Mouse (Mus musculus): ENCODE data around the gene Olfr167.
"Not testable (repeated sequence)": the region's sequence is repeated elsewhere in the genome, so short reads cannot be mapped to it uniquely, and the experiment has no call there.

DNA sequence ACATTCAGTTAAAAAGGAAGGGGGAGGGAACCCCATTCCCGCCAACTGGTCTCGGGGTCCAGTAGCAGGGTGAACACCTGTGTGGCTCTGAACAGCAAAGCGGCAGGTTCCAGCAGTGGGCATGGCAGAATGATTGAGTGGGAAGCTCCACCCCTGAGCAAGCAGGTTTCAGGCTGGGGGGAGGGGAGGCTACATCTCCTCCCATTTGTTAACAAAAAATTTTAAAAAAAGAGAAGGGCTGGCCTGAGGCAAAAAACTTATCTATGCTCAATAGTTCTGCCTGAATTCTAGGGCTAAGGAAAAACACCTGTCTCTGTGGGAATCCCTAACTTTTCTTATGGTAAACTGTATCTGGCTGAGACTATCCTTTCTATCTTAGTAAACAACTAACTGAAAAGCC, 30.2 kb upstream of the Olfr167 start:
- TF ChIP-seq CTCF (IDR thresholded peaks at IDR 0.05; ENCODE audit: borderline replicate concordance, insufficient read depth, low read length); POLR2A (IDR thresholded peaks at IDR 0.05; ENCODE audit: low read depth, low read length): not testable (repeated sequence)

All from embryonic fibroblast, embryonic 13.5 days (primary cell).